Comparison of ENCODE assay signal across 18 mouse cellular contexts in genomic region chr14:27262349-27262748, GRCm38 (mm10).
DNase-seq lines count a peak whose midpoint lies in the region; ATAC-seq lines count a peak whose summit lies in the region.
"Had no signal": no experiment of that assay in that cellular context is flagged by ENCODE, and none has a peak within 500 bp of the region (broad histone marks: within the 10 kb centered on the region; RNA-seq: fewer than 3 reads in every experiment).

No protein-coding gene starts in this region.

- intact Hi-C loops in gastrocnemius, postnatal 36 days (cut with DNase I): no loop called here

- DNase-seq in CD4-positive, CD25-positive, alpha-beta regulatory T cell, adult 2 months (ENCODE audit: low read depth, low spot score): peak; percentile 20
- DNase-seq in right cerebral cortex, postnatal 36 days (ENCODE audit: low spot score in 2 of 2): no peak
- no peak for DNase-seq in heart, adult 9 months (ENCODE audit: low spot score in 2 of 2)
- no peak for DNase-seq in MN1 (ENCODE audit: low spot score)
- DNase-seq in gastrocnemius, postnatal 36 days: no peak
- DNase-seq: adrenal gland, adult 8-10 months; adrenal gland, postnatal 14 days; adrenal gland, postnatal 36 days; cerebellum, adult 11-12 months; cerebellum, adult 2 months; cerebellum, adult 9-10 months; cerebellum, postnatal 10 days; cerebellum, postnatal 25 days; forebrain, postnatal 0 days had no signal

- ATAC-seq in activated CD4-positive, CD25-positive, alpha-beta regulatory T cell, adult 4 months: peak; percentile 30
- peak; percentile 35 for ATAC-seq in inflammation-experienced regulatory T-cells, adult 6 months
- ATAC-seq: forebrain, embryonic 13.5 days; forebrain, embryonic 15.5 days; forebrain, postnatal 0 days had no signal
